Mouse (Mus musculus): ENCODE measurements at regions not wholly inside any gene's neighbourhood (a gene's known extent, or its start where the extent isn't known, plus 50 kb on each side); places are given as distances from the start of the nearest gene placed in this dataset.

DNA sequence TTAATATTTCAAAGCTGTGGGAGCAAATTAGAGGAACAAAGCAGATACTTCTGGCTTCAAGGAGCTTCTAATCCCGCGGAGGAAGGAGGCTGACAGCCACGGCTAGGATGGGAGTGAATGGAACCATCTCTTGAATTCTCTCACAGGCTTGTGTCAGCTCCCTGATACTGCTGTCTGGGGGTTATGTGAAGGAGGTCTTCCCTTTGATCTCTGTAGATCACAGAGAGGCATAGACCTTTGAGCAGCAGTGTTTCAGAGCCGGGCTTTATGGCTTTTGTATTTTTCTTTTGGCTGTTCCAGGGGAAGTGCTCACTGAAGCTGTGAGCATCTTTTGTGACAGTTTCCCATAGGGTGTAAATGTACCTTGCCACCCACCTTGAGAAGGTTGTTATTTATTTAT lies 132.2 kb downstream of the Slc4a3 start:
- TF ChIP-seq CTCF (IDR thresholded peaks at IDR 0.05; ENCODE audit: control insufficient read depth, insufficient read depth, insufficient read length) (no peak), USF1 (IDR thresholded peaks at IDR 0.05; ENCODE audit: low read depth) (no peak), CEBPB (IDR thresholded peaks at IDR 0.05; ENCODE audit: low read depth) (no peak), MAX (IDR thresholded peaks at IDR 0.05) (no peak), MYOD1 (IDR thresholded peaks at IDR 0.05; ENCODE audit: control insufficient read depth, insufficient read length, low read depth) (no peak)

Measured in C2C12 (cell line).